Mouse (Mus musculus) heart, embryonic 12.5 days (tissue): Measurements from ENCODE around the gene Stard8. TPM values are rescaled to one million over a fixed set of nuclear protein-coding genes. Genes with fewer than 3 reads are reported as not detected.

Experiments
- polyA plus RNA-seq: library from polyadenylated mRNA; unstranded; fragments of >200 nt; fragmentation: Nextera tagmentation; extraction: Ambion mirVana; gene quantifications from 2 replicates; pipeline ENCODE4 v1.2.1, GENCODE M21; 2016

Stard8 gene
- polyA plus RNA-seq, 1 experiment from 2014 or later: 19.8 TPM

Other genes with a start within 250 kb of the Stard8 start
- gene Ophn1, start 112.2 kb upstream of the Stard8 start, polyA plus RNA-seq: 11.0 and 11.2 TPM in 2 replicates
- gene Yipf6, start 66.9 kb upstream of the Stard8 start, polyA plus RNA-seq: 18.6 and 19.6 TPM in 2 replicates
- 25.3 and 29.0 TPM in 2 replicates for gene Efnb1, start 132.9 kb downstream of the Stard8 start, polyA plus RNA-seq